Mouse (Mus musculus): ENCODE data around the gene Ano6. TPM values are rescaled to one million over a fixed set of nuclear protein-coding genes. Genes with fewer than 3 reads are reported as not detected.

Ano6 gene
- 10 to 100 TPM; 67.6 to 80.3 TPM for total RNA-seq (2023)

GRCm38 (mm10) chr15:95790529-95791071 is at the start of gene Ano6:
Gene Ano6, plus strand, starts transcription at chr15:95790843.

Other genes starting within 250 kb of the Ano6 start
- gene Dbx2, start 134.9 kb upstream of the Ano6 start, total RNA-seq (2023) = not detected